Mouse (Mus musculus): ENCODE results near the gene Rab26.
A peak's percentile ranks its signal among the peaks of the same experiment; 100 is the strongest.

Rab26 gene

DNA sequence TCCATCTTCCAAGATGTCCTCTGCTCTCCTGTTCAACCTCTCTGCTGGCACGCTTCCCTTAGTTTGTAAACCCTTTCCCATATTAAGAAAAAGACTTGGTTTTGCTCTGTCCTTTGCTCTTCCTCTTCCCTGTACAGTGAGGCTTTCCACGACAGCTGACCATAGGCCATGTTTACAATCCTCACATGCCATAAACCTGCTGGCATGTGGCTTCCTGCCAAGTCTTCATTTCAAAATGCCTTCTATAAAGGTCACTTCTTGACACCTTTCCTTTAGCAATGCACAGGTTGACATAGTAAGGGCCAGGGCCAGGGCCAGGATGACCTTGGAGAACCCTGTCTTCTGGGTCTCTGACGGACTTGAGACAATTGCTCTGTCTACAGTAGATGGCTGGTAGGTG lies 12.2 kb upstream of the Rab26 start:
- DNase-seq (ENCODE audit: low spot score) = no peak

DNA sequence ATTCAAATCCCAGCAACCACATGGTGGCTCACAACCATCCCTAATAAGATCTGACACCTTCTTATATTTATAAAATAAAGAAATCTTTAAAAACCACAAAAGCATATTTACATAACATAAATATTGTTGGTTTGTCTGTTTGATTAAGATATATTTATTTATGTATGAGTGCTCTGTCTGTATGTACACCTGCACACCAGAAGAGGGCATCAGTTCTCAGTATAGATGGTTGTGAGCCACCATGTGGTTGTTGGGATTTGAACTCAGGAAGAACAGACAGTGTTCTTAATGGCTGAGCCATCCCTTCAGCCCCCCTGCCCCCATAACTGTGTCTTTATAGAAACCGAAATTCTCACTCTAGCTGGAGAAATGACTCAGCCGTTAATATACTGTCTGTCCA lies 11.2 kb upstream of the Rab26 start:
- DNase-seq (ENCODE audit: low spot score) = no peak

DNA sequence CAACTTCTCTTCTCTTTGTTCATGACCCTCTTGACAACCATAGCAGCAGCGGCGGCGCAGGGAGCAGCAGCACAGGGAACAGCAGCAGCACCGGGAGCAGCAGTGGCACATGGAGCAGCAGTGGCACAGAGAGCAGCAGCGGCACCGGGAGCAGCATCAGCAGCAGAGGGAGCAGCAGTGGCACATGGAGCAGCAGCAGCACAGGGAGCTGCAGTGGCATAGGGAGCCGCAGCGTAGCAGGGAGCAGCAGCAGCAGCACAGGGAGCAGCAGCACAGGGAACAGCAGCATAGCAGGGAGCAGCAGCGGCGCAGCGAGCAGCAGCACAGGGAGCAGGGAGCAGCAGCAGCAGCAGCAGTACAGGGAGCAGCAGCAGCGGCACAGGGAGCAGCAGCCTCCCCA lies 10.6 kb upstream of the Rab26 start:
- DNase-seq (ENCODE audit: low spot score) = no peak

DNA sequence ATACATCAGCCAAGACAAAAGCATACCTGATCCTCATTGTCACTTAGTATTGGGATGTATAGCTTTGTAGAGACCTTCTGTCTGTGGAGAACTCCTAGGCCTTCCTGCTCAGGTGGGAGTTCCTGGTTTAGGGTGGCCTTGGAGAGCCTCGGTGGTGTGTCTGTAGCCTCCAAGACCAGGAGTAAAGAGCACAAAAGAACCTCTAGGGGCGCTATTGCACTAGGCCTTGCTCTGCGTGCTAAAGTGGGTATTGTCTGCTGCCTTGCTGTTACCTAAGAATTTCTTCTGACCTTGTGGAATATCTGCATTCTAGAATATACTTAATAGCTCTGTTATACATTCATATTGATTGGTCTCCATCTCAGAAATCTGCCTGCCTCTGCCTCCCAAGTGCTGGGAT lies 6.4 kb upstream of the Rab26 start:
- peak; percentile 43 for DNase-seq (ENCODE audit: low spot score)

DNA sequence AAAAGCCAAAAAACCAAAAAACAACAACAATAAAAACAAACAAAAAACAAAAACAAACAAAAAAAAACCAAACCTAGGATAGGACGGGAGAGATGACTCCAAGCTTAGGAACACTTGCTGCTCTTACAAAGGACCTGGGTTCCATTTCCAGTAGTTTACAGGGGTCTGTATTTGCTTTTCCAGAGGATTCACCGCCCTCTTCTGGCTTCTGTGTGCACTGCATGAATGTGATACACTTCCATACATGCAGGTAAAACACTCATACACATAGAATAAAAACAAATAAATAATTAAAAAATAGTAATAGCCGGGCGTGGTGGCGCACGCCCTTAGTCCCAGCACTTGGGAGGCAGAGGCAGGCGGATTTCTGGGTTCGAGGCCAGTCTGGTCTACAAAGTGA lies 4.9 kb upstream of the Rab26 start:
- peak; percentile 44 for DNase-seq (ENCODE audit: low spot score)

DNA sequence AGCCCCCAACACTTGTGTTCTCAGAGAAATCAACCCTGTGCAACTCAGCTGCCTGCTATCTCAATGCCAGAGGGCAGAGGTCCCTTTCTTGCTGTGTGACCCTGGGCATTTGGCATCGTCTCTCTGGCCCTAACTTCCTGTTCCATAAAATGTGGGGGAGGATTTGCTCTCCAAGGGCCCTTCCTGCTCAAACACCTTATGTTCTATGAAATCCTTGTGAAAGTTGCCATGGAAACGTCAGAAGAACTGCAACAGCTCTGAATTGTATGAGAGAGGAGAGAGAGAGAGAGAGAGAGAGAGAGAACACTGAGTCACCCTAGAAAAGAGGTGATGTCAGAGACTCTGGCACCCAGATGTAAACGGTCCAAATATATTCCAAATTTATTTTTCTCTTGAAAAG lies 3.5 kb upstream of the Rab26 start:
- DNase-seq (ENCODE audit: low spot score) = no peak

DNA sequence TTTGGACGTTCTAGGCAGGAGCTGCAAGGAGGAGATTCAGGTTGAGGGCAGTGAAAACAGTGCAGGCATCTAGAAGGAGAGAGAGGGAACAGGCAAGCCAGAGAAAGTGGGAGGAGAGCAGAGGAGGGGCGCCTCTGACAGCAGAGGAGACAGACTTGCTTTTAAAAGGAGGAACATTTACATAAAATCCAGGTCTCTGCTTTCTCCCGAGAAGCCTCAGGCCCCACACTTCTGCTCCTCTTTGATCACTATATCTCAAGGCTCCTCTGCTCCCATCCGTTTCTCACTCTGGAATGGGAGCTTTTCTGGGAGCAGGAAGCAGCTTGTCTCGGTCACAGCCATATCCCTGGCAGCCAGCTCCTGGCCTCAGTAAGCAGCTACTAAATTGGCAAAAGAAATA lies 1.3 kb upstream of the Rab26 start:
- no peak for DNase-seq (ENCODE audit: low spot score)

DNA sequence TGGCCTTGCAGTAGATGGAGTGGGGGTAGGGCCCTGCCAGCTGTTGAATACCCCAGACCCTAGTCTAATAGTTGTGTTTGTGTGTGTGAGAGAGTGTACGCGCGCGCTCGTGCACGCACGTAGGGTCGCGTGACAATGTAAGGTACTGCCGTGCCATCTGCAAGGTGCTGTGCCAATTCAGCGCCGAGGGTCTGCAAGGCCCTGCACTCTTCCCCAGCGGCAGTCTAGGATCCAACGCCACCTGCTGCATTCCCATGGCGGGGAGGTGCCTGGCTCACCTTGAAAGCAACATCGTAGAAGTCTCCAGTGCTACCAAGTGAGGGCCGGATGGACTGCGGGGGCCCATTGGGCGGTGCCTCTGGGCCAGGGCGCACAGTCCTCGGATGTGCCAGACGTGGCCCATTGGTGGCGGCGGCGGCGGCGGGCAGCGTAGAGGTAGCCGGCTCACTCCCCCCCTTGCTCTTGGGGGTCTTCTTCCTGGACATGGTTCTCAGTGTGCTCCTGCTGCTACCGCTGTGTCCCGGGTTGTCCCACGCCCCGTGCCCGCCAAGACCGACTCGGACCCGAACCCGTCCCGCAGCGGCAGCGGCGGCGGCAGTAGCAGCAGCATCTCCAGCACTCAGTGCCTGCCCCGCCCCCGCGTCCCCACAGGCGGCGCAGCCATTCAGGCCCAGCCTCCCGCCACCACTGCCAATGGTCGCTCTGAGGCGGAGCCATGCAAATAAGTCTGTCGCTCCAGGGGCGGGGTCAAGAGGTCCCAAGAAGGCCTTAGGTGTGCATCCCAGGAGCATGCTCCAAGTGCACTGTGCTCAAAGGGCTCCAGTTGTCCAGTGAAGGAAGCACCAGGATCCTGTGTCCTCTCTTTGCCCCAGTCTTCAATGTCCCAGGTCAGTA lies 664 bp downstream of the Rab26 start:
- DNase-seq (ENCODE audit: low spot score) = peak; percentile 86

DNA sequence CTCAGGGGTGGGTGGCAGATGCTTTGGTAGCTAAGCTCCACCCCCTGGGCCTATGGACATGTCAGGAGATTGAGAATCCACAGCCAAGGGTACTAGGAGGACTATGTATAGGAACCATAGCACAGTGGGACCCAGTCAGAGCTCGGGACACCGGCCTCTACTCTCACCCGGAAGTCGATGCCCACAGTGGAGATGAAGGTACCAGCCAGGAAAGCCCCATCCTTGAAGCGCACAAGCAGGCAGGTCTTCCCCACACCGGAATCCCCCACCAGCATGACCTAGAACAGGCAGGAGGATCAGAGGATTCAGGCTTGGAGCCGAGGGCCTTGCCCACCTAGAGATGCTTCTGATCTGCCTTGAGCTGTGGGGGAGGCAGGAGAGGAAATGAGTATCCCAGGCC lies 2.0 kb downstream of the Rab26 start:
- no peak for DNase-seq (ENCODE audit: low spot score)

DNA sequence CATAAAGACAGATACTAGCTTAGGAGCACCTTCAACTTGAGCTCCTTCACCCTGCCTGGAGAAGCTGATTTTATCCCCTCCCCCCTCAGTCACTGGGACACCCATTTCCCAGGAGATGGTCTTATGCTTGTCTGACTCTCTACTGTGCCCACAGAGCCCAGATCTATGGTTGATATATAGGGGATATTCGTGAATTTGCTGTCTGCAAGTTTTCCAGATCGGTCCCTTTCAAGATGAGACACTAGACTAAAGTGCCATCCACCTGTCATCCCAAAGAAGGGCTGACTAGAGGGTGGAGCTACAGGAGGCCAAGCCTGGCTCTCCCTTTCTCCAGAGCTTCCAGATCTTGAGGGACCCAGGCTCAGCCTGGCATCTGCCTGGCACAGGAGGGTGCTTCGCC lies 2.9 kb downstream of the Rab26 start:
- DNase-seq (ENCODE audit: low spot score) = no peak

DNA sequence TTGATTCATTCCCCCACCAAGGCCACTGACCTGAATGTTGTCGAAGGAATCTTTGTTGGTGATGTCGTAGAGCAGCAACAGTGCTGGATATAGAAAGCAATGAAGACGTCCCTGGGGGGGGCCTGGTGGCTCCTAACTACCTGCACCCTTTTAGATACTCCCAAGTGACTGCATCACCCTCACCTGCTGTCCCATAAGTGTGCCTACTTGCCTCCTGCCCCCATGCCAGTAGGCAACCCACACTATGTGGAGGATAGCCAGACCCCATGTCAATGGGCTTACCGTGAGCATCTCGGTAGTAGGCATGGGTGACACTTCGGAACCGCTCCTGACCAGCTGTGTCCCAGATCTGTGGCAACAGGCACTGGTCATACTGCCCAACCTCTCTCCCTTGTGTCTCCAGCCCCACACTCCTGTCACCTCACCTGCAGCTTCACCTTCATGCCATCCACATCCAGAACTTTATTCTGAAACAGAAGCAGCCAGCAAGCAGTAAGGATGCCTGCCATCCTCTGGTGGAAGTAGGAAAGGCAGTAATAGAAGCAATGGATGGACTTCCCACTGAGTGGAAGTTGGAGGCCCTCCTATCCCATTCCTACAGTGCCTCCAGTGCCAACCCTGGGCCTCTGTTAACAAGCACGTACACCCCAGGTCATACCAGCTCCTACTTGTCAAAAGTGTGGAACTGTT lies 3.5 kb downstream of the Rab26 start:
- DNase-seq (ENCODE audit: low spot score) = no peak

DNA sequence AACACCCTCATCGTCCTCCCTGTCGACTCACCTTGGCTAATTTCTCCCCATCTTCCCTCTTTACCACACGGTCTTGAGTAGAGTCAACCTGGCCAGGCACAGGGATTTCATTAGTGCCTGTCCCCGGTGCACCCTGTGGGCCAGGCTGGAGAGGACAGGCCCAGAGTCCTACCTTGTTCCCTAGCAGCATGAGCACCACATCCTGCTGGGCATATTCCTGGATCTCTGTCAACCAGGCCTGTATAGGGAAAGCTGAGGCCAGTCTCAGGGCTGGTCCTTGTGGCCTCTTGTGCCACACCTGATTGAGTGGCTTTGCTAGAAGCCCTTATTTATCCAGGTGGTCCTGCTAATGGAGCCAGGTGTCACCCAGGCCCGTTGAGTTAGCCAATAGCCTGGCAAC lies 4.1 kb downstream of the Rab26 start:
- no peak for DNase-seq (ENCODE audit: low spot score)

DNA sequence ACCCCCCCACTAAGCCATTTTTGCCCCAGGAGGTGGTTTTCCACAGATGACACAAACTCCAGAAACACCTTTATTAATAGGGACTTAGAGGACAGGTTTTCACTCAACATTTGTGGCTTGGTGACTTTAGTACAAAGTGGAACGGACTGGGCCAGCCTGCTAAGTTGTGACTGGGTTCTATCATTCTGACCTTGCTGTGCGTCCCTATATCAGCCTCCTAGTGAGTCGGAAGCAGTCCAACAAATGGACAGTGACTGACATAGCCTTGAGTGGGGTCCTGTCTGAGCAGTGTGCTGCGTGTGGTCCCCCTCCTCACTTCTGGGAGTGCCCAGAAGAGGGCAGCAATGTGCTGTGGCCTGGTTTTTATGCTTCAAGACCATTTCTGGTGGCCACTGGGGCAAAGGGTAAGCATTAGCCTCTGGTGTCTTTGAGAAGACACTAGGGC lies 5.0 kb downstream of the Rab26 start:
- DNase-seq (ENCODE audit: low spot score) = peak; percentile 42

DNA sequence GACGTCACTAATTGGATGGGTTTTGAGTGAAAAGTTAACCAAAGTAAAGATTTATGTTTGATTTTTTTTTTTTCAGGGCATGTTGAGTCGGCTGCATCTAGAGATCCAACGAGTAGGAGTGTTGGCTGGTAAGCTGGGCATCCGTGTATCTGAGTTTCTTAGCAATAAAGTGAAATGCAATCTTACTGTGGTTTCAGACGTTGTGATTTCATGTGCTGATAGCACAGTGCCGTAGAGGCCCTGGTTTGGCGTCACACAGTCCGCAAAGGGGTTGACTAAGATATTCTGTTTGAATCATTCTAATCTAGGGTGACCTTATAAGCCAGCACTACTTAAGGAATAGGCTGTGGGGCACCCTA lies 5.5 kb downstream of the Rab26 start:
- DNase-seq (ENCODE audit: low spot score) = no peak

DNA sequence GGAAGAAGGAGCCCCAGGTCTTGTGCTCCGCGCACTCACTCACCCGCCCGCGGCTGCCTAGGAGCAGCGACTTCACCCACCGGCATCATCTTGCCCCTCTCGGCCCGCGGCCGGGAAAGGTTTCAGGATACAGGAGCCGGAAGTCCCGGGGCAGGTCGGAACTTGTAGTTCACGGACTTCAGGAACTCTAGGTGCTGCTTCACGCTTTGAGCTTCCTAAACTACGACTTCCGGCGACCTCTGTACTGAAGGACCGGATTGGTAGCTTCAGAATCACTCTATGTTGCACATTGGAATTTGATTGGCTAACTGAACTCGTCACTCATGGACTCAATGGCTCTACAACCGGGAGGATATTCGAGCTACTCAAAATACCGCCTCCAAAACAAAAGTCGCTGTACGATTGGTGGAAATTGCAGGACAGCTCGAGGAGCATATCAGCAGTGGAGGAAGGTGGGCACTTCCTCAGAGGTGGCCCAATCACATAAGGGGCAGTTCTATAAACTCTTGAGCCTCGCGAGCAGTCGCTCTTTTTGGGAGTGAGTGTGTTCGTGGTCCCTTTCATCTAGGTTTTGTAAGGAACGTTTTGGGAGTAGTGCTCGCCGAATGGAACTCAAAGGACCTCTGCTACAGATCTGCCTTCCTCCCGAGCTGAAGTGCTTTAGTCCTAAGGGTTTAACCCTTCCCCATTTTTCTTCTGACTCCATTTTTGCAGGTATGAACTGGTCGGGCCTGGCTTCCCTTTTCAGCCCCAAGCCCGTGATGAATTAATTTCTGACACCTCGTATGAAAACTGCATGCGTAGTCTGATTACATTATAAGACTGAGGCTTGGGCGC lies 6.1 kb downstream of the Rab26 start, which contains the start of gene Traf7:
Gene Traf7, minus strand, starts transcription at position 216 of the 837 bp plus-strand sequence.
- peak; percentile 92 for DNase-seq (ENCODE audit: low spot score)

DNA sequence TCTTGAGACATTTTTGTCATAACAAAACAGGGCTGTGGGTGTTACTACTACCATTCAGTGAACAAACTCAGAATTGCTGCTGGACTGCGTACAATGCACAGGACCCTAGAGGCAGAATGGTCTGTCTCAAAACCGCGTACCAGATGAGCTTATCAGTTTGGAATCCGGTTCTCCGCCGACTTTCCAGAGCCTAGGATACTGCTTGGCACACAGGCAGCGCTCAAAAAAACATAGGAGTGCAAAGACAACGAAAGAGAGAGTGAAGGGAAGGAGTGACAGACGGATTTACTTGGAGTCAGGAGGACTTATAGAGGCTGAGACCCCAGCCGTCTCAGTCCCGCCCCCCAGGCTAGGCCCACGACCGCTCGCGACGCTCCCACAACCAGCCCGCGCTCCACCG lies 6.7 kb downstream of the Rab26 start:
- DNase-seq (ENCODE audit: low spot score) = no peak

DNA sequence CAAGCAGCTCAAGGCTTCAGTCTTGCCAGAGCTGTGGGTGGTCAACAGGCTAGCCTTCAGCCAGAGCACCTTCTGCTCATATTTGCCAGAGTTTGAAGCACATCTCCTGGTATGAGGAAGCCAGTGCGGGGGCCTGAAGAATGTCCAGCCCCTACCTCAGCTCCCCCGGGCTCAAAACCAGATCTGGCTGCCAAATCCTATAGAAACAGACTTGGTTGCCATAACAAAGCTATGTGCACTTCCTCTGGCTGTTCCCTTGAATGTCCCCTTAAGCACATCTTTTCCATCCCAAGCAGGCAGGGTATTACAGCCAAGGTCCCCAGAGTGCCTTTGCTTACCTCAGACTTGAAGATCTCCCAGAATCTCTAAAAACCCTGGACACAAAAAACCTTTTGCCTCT lies 9.3 kb downstream of the Rab26 start:
- no peak for DNase-seq (ENCODE audit: low spot score)

DNA sequence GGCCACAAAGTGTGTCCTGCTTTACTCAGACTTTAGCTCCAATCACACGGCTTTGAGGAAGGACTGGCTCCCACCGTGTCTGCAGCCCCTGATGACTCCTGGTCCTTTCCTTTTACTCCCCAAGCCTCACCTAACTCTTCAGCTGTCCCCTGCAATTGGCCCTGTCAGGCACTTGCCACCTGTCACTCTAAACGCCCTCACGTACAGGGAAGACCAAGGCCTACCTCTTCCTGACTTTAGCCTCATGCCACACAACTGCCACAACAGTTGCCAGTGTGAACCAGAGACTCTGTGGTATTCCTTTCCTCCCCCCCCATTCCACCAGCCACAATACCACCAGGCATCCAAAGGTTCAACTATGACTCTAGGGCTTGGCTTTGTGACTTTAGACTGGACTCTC lies 13.6 kb downstream of the Rab26 start:
- DNase-seq (ENCODE audit: low spot score) = no peak

DNA sequence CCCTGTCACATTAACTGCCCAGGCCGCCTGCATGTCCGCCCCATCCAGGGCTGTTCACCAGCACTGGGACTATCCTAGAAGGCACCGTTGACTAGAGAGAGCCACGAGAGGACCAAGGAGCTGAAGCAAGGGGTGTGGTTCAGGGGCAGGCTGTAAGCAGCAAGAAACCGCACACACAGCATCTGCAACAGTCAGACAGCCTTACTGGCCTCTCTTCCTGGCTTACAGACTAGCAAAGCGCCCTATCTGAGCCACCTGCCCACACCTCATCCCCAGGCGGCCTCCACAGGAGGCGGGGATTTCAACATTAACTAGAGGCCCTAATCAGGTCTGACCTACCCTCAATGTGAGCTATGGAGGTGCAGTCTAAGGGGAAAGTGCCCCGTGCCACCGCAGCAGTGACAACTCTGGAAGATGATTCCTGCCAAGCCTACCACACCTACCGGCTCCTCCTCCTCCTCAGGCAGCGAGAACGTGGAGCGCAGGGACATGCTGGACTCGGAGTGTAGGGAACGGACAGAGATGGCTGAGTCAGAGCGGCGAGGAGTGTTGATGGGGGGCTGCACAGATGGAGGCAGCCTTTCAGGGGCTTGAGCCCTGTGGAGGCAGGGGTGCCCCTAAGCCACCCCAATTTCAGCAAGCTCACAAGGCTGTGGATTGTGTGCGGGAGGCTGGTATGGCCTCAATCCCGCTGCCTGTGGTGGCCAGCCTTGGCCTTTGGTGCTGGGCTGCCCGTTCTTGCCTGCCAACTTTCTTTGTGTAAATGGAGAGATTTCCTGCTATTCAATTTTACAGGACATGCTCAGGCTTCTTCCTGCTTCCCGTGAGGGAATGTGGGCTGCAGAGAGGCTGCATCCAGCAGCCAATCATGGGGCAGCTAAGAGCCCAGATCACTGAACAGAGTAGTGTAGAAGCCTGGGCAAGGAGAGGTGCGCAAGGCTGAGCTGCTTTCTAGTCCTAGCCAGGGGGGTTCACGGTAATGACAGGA lies 19.4 kb downstream of the Rab26 start:
- no peak for DNase-seq (ENCODE audit: low spot score)

DNA sequence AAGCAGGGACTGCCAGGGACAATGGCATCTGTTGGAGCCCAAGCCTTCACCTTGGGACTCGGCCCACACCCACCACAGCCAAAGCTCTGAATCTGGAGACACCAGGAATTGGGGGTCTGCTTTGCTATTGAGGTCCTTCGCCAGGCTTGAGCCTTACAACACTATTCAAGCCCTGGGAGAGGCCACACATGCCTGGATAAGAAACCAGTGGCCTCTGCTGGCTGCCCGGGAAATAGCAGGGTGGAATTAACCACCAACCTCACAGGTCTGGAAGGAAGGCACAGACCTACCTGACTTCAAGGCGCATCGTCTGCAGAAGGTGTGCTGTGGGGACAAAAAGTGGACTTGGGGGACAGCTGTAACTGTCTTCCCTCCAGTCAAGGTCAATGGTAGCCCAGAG lies 20.4 kb downstream of the Rab26 start:
- peak; percentile 52 for DNase-seq (ENCODE audit: low spot score)

DNA sequence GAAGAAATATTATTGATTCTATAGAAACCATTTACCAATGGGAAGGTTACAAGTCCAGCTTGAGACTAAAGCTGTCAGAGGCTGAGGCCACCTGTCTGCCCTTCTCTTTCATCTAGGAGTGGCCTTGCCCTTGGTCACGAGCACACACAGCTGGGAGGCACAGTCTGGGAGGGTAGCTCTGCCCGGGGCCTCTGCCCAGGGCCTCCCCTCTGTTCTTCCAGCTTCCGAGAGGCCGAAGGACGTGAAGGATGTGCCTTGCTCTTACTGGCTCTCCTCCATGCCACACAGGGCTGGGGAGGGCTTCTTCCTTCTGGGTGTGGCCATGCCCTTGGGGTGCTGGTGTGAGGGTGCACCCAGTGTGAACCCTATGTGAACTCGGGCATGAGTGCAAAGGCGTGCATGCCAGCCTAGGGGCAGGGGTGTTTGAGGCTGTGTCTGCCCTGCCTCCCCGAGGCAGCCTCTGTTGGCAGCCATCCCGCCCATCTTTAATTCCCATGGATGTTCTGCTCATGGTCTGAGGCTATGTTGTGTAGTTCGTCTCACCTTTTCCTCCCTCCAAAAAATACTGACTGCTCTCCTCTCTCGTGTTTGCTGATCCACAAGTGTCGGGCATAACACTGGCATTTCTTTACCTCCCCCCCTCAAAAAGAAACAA lies 26.1 kb downstream of the Rab26 start:
- no peak for DNase-seq (ENCODE audit: low spot score)
